Mouse (Mus musculus) left cerebral cortex, postnatal 4 days (tissue): Measurements from ENCODE around the gene Acod1. TPM values are rescaled to one million over a fixed set of nuclear protein-coding genes. Genes with fewer than 3 reads are reported as not detected.

ENCODE experiments used
- DNase-seq: peaks from one replicate; pipeline ENCODE4 v3.0.0-alpha.2; 2022
- intact Hi-C: fragments of 180-260 bp; cut with DNase I; formaldehyde crosslinking; loops from one replicate; pipeline ENCODE4 v1.15.1; 2025
- total RNA-seq, 2 experiments: library from RNA; stranded (reverse); gene quantifications; 2 replicates each; pipeline ENCODE4 v1.2.3; 2021

Acod1 gene
- total RNA-seq, 2 experiments from 2014 or later = not detected

- intact Hi-C loops = no loop called here
- DNase-seq = no peak
Observed at GRCm38 (mm10) chr14:103070790-103071189, 24.0 kb downstream of the Acod1 start.

- DNase-seq = no peak
- intact Hi-C loops = no loop called here
Observed at GRCm38 (mm10) chr14:103071471-103071870, 24.7 kb downstream of the Acod1 start.

DNA sequence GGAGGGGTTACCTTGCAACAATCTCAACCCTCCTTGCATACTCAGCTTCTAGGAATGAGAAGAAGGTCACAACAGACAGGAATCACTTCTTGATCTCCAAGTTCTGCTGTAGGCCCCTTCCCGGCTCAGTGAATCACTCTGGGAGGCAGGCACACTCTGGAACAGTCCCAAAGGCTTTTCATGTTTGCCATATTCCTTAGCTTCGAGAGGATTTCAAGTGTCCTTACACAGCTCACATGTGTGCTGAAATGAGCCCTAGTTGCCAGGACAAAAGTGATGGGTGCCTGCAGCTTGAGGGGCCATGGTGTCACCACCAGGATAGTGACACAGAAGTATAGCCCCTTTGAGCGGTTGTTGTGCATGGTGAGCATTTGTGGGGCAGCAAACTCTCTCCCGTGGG, 26.0 kb downstream of the Acod1 start:
- intact Hi-C loops = no loop called here
- DNase-seq = no peak

DNA sequence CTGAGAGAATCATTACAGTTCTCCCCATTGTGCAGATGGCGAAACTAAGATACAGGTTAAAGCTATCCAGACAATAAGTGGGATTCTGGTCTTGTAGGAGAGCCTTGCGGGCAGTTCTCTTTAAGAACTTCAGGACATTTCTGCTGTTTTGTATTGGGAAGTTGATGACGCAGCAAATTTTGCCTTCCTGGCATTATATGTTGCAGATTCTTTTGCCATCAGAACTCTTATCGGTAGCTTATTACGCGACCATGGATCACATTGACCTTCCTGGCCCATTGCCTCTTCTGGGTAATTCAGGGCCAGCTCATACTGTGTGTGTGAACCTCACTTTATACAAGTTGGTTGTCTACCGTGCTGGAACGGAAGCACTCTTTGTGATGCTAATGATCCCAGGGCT, 27.0 kb downstream of the Acod1 start:
- intact Hi-C loops = no loop called here
- DNase-seq = no peak

DNA sequence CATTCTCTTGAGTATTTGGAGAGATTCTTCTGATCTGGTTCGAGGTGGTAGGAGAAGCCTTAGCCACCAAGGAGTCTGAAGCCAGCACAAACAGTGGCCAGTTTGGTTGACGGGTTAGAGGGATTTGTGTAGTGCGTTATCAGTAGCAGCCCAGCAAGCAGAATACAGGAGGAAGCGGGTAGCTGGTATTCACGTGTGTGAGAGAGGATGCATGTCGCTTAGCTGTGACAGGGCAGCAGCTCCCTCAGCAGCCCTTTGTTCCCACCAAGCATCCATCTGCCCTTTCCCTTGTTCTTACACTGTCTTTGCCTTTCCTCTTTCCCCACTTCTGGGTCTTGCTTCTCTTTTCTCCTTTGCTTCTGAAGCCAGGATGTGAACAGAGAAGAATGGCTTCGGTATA, 28.4 kb downstream of the Acod1 start:
- intact Hi-C loops = no loop called here
- no peak for DNase-seq

DNA sequence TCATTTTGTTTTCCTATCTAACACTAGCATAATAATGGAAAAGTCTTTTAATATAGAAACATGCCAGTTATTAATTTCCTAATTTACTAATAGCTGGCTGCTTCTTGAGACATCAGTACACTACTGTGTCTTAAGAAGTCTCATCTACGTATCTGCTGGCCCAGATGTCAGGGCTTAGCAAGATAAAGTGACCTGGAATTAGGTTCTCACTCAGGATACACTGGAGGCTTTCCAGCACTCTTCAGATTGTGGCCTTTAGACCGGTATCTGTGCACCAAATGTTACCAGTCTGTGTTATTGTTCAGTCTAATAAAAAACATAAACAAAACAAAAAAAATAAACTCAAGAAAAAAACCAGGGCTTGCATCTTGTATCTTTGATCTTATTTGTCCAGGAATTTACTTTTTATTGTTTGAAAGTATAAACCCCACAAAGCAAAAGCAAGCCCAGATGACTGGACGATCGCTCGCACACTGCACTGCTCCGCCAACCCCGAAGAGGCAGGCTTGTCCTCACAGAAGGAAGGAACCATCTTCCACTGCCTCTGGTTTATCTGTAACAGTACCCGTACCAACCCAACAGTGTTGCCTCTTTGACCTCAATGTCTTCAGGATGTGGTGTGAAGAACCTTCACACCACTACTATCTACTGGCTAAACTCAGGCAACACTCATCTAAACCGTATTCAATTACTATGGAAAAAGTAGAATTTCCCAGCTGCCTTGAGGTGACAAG, 30.7 kb downstream of the Acod1 start:
- intact Hi-C loops = no loop called here
- no peak for DNase-seq

DNA sequence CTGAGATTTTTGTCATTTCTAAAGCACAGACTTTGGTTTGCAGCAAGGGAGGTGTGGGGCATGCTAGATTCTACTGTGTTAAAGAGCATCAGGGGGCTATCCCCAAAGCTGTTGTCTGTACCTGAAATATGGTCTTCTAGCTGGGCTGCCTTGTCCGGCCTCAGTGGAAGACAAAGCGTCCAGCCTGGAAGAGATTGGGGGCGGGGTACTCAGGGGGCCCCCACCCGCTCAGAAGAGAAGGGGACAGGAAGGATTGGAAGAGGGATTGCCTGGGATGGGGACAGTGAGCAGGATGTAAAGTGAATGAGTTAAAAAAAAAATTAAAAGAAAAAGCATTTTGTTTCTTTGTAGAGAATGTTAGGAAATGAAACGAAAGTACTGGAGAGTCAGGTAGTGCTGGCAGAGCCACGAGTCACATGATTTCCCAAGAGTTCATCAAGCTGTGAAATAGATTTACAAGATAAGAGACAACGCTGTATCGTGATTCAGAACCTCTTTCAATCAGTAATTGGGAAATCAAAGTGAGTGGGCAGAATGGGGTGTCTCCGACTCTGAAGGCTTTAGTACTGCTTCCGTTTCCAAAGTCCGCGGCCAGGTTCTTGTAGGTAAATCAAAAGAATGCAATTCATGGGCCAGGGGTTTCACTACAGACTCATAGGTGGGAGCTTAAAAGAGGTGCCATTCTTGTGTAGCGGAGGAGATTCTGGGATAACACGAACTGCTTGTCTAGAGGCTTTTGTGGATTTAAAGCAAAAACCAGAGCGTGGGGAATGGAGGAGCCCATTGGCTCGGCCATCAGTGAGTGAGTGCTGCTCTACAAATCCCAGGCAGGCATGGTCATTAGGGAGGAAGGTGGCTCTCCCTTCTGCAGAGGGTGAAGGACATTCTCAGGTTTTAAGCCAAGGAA, 31.5 kb downstream of the Acod1 start:
- DNase-seq = no peak
- intact Hi-C loops = no loop called here

- peak; percentile 46 for DNase-seq
- intact Hi-C loops = no loop called here
Observed at GRCm38 (mm10) chr14:103079209-103079977, 32.6 kb downstream of the Acod1 start.

- intact Hi-C loops = loop anchor here (10.0 kb wide), 1 partner anchor 71 kb away; no protein-coding TSS in a partner anchor
- no peak for DNase-seq
Observed at GRCm38 (mm10) chr14:103085840-103086533, 39.2 kb downstream of the Acod1 start.

- no peak for DNase-seq
- intact Hi-C loops = loop anchor here (10.0 kb wide), 1 partner anchor 72 kb away; no protein-coding TSS in a partner anchor
Observed at GRCm38 (mm10) chr14:103086671-103087324, 40.0 kb downstream of the Acod1 start.

DNA sequence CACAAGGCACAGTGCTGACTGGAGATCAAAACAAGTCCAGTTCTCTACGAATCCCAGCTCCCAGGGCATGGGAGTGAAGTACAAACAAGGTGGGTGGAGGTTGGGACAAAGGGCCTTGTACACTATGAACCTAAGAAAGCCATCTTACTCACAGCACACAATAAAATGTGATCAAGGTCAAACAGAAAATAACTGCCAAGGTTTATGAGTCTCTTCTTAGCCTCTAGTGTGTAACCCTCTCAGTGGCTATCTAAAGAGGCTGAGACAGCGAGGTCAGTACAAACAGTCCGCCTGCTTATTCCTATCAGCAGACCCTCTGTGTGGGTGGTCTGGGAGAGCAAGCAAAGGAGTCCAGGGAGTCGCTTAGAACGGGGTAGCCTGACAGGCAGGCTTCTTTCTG, 41.1 kb downstream of the Acod1 start:
- no peak for DNase-seq
- intact Hi-C loops = loop anchor here (10.0 kb wide), 1 partner anchor 73 kb away; no protein-coding TSS in a partner anchor

- intact Hi-C loops = loop anchor here (10.0 kb wide), 1 partner anchor 74 kb away; no protein-coding TSS in a partner anchor
- DNase-seq = peak; percentile 23
Observed at GRCm38 (mm10) chr14:103088624-103089023, 41.8 kb downstream of the Acod1 start.

GRCm38 (mm10) chr14:103093236-103093635, 46.5 kb downstream of the Acod1 start:
- intact Hi-C loops = no loop called here
- DNase-seq = no peak

DNA sequence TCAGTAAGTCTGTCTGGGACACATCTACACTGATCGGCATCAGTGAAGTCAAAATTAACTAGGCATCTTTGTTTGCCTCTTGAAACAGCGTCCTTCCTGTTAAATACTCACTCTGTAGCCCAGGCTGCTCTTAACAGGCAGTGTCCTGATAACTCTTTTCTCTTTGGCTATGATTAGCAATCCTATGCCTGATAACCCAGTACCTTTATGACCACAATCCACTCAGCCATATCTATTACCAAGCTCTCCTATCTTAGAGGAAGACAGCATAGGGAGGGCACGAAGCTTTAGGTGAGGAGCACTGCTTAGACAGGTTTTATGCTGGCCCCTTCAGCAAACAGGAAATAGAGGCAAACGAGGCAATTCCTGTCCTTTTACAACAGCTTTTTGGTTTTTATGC, 46.9 kb downstream of the Acod1 start:
- intact Hi-C loops = no loop called here
- DNase-seq = no peak

GRCm38 (mm10) chr14:103095036-103095435, 48.3 kb downstream of the Acod1 start:
- intact Hi-C loops = no loop called here
- no peak for DNase-seq

GRCm38 (mm10) chr14:103095826-103096225, 49.0 kb downstream of the Acod1 start:
- DNase-seq = no peak
- intact Hi-C loops = no loop called here

DNA sequence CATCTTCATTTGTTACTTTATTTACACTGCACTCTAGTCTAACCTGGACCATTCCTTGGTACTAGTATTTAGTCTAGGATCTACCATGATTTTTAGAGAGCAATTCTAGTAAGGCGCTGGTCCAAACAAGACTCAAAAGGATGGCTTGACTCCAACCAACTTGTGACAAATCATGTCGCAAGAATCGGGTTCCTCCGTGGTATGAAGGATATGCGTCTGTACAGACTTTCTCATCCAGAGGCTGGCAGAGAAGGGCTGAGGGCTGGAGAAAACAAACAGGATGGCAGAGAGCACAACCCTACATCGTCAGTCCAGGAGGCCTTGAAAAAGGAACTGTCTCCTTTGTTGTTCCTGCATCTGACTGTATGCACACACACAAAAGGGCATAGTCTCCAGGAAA, 49.8 kb downstream of the Acod1 start:
- intact Hi-C loops = no loop called here
- DNase-seq = no peak

DNA sequence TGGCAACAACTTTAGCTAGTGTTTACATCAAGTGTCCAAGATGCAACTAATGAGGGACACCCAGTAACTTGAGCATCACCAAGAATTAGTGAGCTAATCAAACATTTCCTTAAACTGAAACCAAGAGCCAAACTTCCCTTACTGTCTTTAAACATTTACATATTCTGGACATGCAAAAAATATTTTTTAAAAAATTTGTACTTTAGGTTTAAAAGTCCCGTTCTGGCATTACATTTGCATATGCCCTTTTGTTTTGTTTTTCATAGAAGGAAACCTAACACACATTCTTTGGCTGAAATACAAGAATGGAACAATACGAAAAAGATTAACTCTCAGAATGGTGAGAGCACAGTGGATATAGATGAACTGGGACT, 51.4 kb downstream of the Acod1 start:
- DNase-seq = no peak
- intact Hi-C loops = no loop called here

- intact Hi-C loops = no loop called here
Observed at GRCm38 (mm10) chr14:103098587-103099235, 51.9 kb downstream of the Acod1 start.

More at GRCm38 (mm10) chr14:103098587-103099235, 51.9 kb downstream of the Acod1 start:
- peak; percentile 88 for DNase-seq
